Mouse (Mus musculus): ENCODE results near the gene Smarcc2.

DNA sequence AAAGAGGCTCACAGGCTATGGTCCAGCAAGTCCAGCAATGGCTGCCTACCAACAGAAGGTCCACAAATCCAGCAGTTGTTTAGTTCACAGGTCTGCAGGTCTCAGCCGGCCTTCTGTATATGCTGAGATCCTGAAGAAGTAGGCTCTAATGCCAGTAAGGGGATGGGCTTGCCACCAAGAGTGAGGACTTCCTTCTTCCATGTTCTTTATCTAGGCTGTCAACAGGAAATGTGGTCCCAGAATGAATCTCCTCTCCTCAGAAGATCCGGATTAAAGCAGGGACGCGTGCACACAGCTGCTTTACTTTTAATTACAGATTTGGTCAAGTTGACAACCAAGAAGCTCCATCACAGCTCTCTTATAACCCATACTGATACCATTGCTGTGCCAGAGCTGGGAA is 13.6 kb upstream of the Smarcc2 start:
- TF ChIP-seq GATA1 (IDR thresholded peaks at IDR 0.05; ENCODE audit: low read length): no peak
- TF ChIP-seq TAL1 (IDR thresholded peaks at IDR 0.05; ENCODE audit: low read length): no peak
